Mouse (Mus musculus): ENCODE measurements around the gene Sipa1l1. TPM values are rescaled to one million over a fixed set of nuclear protein-coding genes. Genes with fewer than 3 reads are reported as not detected.

The Sipa1l1 gene
- total RNA-seq, 1 experiment, result 31.8 TPM

DNA sequence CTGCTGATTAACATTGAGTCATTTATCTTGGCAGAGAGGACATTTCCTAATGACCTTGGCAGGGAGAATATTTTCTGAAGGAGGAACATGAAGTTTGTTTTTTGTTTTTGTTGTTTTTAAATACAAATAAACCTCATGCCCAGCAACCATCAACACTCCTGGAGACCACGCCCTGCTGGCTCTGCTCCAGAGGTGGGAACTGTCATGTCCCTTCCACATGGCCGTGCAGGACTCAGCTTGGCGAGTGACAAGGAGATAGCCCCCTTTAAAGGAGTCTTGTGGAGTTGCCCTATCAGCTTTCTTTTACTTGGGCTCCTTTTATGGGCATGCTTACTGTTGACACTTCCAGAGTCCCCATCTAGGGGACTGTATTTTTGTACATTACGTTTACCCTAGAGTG lies 136.9 kb downstream of the Sipa1l1 start:
- no peak for DNase-seq (ENCODE audit: low read depth, low spot score)
- TF ChIP-seq ZC3H11A (IDR thresholded peaks at IDR 0.05; ENCODE audit: borderline replicate concordance, low read depth, low read length) (no peak), ZNF384 (IDR thresholded peaks at IDR 0.05; ENCODE audit: low read depth, low read length) (no peak), CHD2 (IDR thresholded peaks at IDR 0.05; ENCODE audit: low read depth, low read length) (no peak), HCFC1 (IDR thresholded peaks at IDR 0.05; ENCODE audit: borderline replicate concordance, insufficient read depth, low read length) (no peak), MAFK (IDR thresholded peaks at IDR 0.05; ENCODE audit: insufficient read depth, low read depth, low read length) (no peak)
- Histone ChIP-seq H3K9ac (ENCODE audit: insufficient read depth, low read depth, low read length, poor library complexity, severe bottlenecking) (no peak overlapping the region), H3K9me3 (ENCODE audit: control insufficient read depth, insufficient read depth, low read depth, low read length) (no peaks in the 10 kb centered on the region), H3K36me3 (ENCODE audit: control insufficient read depth, insufficient read depth, low read length, poor library complexity, severe bottlenecking) (no peaks in the 10 kb centered on the region), H3K27ac (ENCODE audit: insufficient read depth, low read depth, low read length, poor library complexity, severe bottlenecking) (no peak overlapping the region), H3K4me3 (ENCODE audit: insufficient read depth in 1 of 2, low read depth in 1 of 2, low read length in 2 of 2, poor library complexity in 1 of 2, severe bottlenecking in 1 of 2) (no peak overlapping the region), H3K4me1 (ENCODE audit: control insufficient read depth in 2 of 2, insufficient read depth in 2 of 2, low read length in 2 of 2, poor library complexity in 1 of 2) (peaks cover 2 to 5% of the 10 kb centered on the region in 2 experiments; a peak in 2 of 4 replicates)
- in situ Hi-C loops (cut with MboI; ENCODE audit: low sequenced_read_pairs in 2 of 2, unreplicated experiment in 2 of 2), result no loop called here

DNA sequence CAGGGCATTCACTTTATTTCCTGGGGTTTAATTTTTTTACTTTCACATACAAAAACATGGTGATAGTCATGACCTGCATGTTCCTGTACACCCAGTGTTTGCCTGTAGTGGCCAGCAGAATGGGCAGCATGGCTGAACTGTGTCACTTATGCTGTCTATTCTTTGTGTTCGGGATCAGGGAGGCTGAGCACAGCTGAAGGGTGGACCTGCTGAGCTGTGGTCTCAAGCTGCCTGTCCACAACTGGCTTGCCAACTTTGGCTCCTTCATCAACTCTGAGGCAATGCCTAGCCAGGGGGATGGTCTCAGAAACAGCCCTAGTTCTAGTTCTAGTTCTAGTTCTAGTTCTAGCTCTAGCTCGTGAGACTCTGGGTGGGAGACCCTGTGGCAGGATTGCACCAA lies 142.5 kb downstream of the Sipa1l1 start:
- Histone ChIP-seq H3K4me1 (ENCODE audit: control insufficient read depth in 2 of 2, insufficient read depth in 2 of 2, low read length in 2 of 2, poor library complexity in 1 of 2) (no peaks in the 10 kb centered on the region), H3K9ac (ENCODE audit: insufficient read depth, low read depth, low read length, poor library complexity, severe bottlenecking) (no peak overlapping the region), H3K36me3 (ENCODE audit: control insufficient read depth, insufficient read depth, low read length, poor library complexity, severe bottlenecking) (no peaks in the 10 kb centered on the region), H3K4me3 (ENCODE audit: insufficient read depth in 1 of 2, low read depth in 1 of 2, low read length in 2 of 2, poor library complexity in 1 of 2, severe bottlenecking in 1 of 2) (no peak overlapping the region), H3K27ac (ENCODE audit: insufficient read depth, low read depth, low read length, poor library complexity, severe bottlenecking) (no peak overlapping the region), H3K9me3 (ENCODE audit: control insufficient read depth, insufficient read depth, low read depth, low read length) (no peaks in the 10 kb centered on the region)
- in situ Hi-C loops (cut with MboI; ENCODE audit: low sequenced_read_pairs in 2 of 2, unreplicated experiment in 2 of 2), result no loop called here
- DNase-seq (ENCODE audit: low read depth, low spot score), result no peak
- no peak for TF ChIP-seq HCFC1 (IDR thresholded peaks at IDR 0.05; ENCODE audit: borderline replicate concordance, insufficient read depth, low read length)
- TF ChIP-seq MAFK (IDR thresholded peaks at IDR 0.05; ENCODE audit: insufficient read depth, low read depth, low read length), result no peak
- no peak for TF ChIP-seq ZNF384 (IDR thresholded peaks at IDR 0.05; ENCODE audit: low read depth, low read length)
- TF ChIP-seq CHD2 (IDR thresholded peaks at IDR 0.05; ENCODE audit: low read depth, low read length), result no peak
- TF ChIP-seq ZC3H11A (IDR thresholded peaks at IDR 0.05; ENCODE audit: borderline replicate concordance, low read depth, low read length), result no peak

DNA sequence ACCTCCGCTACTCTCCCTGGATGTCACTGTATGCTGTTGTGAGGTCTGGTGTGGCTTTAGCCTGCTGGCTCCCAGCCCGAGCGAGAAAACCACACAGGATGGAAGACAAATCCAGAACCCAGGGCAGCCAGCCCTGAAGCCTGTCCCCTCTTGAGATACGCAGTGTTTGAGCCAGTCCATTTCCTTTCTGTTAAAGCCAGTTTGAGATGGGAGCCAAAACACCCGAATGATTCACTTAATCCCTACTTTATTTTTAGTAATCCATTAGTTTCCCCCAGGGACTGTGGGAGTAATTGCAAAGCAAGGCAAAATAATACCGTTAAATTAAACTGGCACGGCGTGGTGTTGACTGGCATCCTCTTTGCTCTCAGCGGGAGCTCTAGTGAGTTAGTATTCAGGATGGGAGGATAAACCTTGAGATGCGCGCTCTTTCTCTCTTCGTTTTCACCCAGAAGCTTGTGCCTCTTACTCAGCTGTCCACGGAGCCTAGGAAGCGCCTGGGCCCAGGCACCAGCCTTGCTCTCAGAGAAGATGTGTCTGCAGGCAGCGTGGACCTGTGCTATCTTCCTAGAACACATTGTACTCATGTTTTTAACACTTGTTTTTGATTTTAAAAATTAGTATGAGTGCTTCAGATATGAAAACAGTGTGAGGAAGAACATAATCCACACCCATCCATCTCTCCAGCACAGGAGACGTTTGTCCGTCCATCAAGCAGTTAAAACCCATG lies 143.1 kb downstream of the Sipa1l1 start:
- no peak for DNase-seq (ENCODE audit: low read depth, low spot score)
- Histone ChIP-seq H3K9me3 (ENCODE audit: control insufficient read depth, insufficient read depth, low read depth, low read length) (no peaks in the 10 kb centered on the region), H3K4me3 (ENCODE audit: insufficient read depth in 1 of 2, low read depth in 1 of 2, low read length in 2 of 2, poor library complexity in 1 of 2, severe bottlenecking in 1 of 2) (no peak overlapping the region), H3K4me1 (ENCODE audit: control insufficient read depth in 2 of 2, insufficient read depth in 2 of 2, low read length in 2 of 2, poor library complexity in 1 of 2) (no peaks in the 10 kb centered on the region), H3K9ac (ENCODE audit: insufficient read depth, low read depth, low read length, poor library complexity, severe bottlenecking) (no peak overlapping the region), H3K27ac (ENCODE audit: insufficient read depth, low read depth, low read length, poor library complexity, severe bottlenecking) (no peak overlapping the region), H3K36me3 (ENCODE audit: control insufficient read depth, insufficient read depth, low read length, poor library complexity, severe bottlenecking) (no peaks in the 10 kb centered on the region)
- no peak for TF ChIP-seq ZNF384 (IDR thresholded peaks at IDR 0.05; ENCODE audit: low read depth, low read length)
- no peak for TF ChIP-seq MAFK (IDR thresholded peaks at IDR 0.05; ENCODE audit: insufficient read depth, low read depth, low read length)
- no peak for TF ChIP-seq ZC3H11A (IDR thresholded peaks at IDR 0.05; ENCODE audit: borderline replicate concordance, low read depth, low read length)
- no peak for TF ChIP-seq CHD2 (IDR thresholded peaks at IDR 0.05; ENCODE audit: low read depth, low read length)
- TF ChIP-seq HCFC1 (IDR thresholded peaks at IDR 0.05; ENCODE audit: borderline replicate concordance, insufficient read depth, low read length), result no peak
- in situ Hi-C loops (cut with MboI; ENCODE audit: low sequenced_read_pairs in 2 of 2, unreplicated experiment in 2 of 2), result no loop called here

DNA sequence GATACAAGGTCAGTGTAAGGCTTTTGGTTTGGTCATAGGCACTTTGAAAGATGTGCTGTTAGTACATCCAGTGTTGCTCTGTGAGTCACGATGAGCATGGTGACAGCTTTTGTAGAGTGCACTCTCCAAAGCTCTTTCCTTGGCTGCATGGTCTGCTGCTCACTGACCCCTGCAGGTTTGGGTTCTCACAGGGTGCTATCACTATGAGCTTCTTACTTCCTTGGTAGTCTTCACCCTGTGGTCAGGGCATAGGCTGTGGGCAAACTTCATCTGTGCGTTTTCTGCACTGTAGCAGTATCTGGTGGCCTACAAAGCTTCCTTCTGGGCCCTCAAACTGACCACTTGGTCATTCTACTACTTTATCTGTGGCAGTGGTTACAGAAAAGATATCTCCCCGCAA lies 144.0 kb downstream of the Sipa1l1 start:
- in situ Hi-C loops (cut with MboI; ENCODE audit: low sequenced_read_pairs in 2 of 2, unreplicated experiment in 2 of 2), result no loop called here
- H3K4me3 ChIP-seq (ENCODE audit: insufficient read depth in 1 of 2, low read depth in 1 of 2, low read length in 2 of 2, poor library complexity in 1 of 2, severe bottlenecking in 1 of 2), result no peak overlapping the region
- H3K9ac ChIP-seq (ENCODE audit: insufficient read depth, low read depth, low read length, poor library complexity, severe bottlenecking), result no peak overlapping the region
- no peaks in the 10 kb centered on the region for H3K4me1 ChIP-seq (ENCODE audit: control insufficient read depth in 2 of 2, insufficient read depth in 2 of 2, low read length in 2 of 2, poor library complexity in 1 of 2)
- no peaks in the 10 kb centered on the region for H3K36me3 ChIP-seq (ENCODE audit: control insufficient read depth, insufficient read depth, low read length, poor library complexity, severe bottlenecking)
- no peak overlapping the region for H3K27ac ChIP-seq (ENCODE audit: insufficient read depth, low read depth, low read length, poor library complexity, severe bottlenecking)
- no peak for TF ChIP-seq CHD2 (IDR thresholded peaks at IDR 0.05; ENCODE audit: low read depth, low read length)
- no peak for TF ChIP-seq MAFK (IDR thresholded peaks at IDR 0.05; ENCODE audit: insufficient read depth, low read depth, low read length)
- TF ChIP-seq ZNF384 (IDR thresholded peaks at IDR 0.05; ENCODE audit: low read depth, low read length), result no peak
- no peak for TF ChIP-seq ZC3H11A (IDR thresholded peaks at IDR 0.05; ENCODE audit: borderline replicate concordance, low read depth, low read length)
- TF ChIP-seq HCFC1 (IDR thresholded peaks at IDR 0.05; ENCODE audit: borderline replicate concordance, insufficient read depth, low read length), result no peak
- no peak for DNase-seq (ENCODE audit: low read depth, low spot score)
- no peaks in the 10 kb centered on the region for H3K9me3 ChIP-seq (ENCODE audit: control insufficient read depth, insufficient read depth, low read depth, low read length)

Measured in ES-E14 (cell line).